Mouse (Mus musculus): Measurements from ENCODE around the gene Gfpt2.

- TF ChIP-seq CTCF (IDR thresholded peaks at IDR 0.05; ENCODE audit: low read depth) (no peak), EP300 (IDR thresholded peaks at IDR 0.05; ENCODE audit: low read depth) (no peak)
Observed at GRCm38 (mm10) chr11:49840666-49841065, 46.7 kb downstream of the Gfpt2 start.
